Mouse (Mus musculus): Measurements from ENCODE around the gene Ntn5.

The Ntn5 gene

GRCm38 (mm10) chr7:45713881-45714520 lies 30.2 kb downstream of the Ntn5 start:
- peak; percentile 50 for DNase-seq

- peak; percentile 85 for DNase-seq
Observed at GRCm38 (mm10) chr7:45714630-45715089, 30.8 kb downstream of the Ntn5 start.

- peak; percentile 99 for DNase-seq
Observed at GRCm38 (mm10) chr7:45715090-45715708, 31.4 kb downstream of the Ntn5 start, which contains the start of gene Rpl18. Gene Rpl18, plus strand, starts transcription at chr7:45715457.

- DNase-seq, result peak; percentile 50
Observed at GRCm38 (mm10) chr7:45715741-45716459, 32.1 kb downstream of the Ntn5 start.

GRCm38 (mm10) chr7:45716460-45716857 lies 32.6 kb downstream of the Ntn5 start:
- DNase-seq, result no peak

GRCm38 (mm10) chr7:45716952-45717917 lies 33.4 kb downstream of the Ntn5 start:
- DNase-seq, result no peak

- peak; percentile 97 for DNase-seq
Observed at GRCm38 (mm10) chr7:45717918-45718297, 34.1 kb downstream of the Ntn5 start, which contains the start of gene Sphk2. Gene Sphk2, minus strand, starts transcription at chr7:45718002.

GRCm38 (mm10) chr7:45718331-45718730 lies 34.5 kb downstream of the Ntn5 start:
- DNase-seq, result no peak

- no peak for DNase-seq
Observed at GRCm38 (mm10) chr7:45719180-45719579, 35.4 kb downstream of the Ntn5 start.

GRCm38 (mm10) chr7:45719738-45720412 lies 36.1 kb downstream of the Ntn5 start:
- no peak for DNase-seq

- DNase-seq, result no peak
Observed at GRCm38 (mm10) chr7:45720413-45721233, 36.8 kb downstream of the Ntn5 start, which contains the start of gene Fam83e. Gene Fam83e, plus strand, starts transcription at chr7:45721212.

- DNase-seq, result no peak
Observed at GRCm38 (mm10) chr7:45721234-45721571, 37.4 kb downstream of the Ntn5 start.

GRCm38 (mm10) chr7:45721642-45722347 lies 38.0 kb downstream of the Ntn5 start:
- DNase-seq, result no peak

- DNase-seq, result no peak
Observed at GRCm38 (mm10) chr7:45722348-45722713, 38.5 kb downstream of the Ntn5 start.

- DNase-seq, result no peak
Observed at GRCm38 (mm10) chr7:45723301-45723700, 39.5 kb downstream of the Ntn5 start.

- no peak for DNase-seq
Observed at GRCm38 (mm10) chr7:45723781-45724180, 40.0 kb downstream of the Ntn5 start.

GRCm38 (mm10) chr7:45725151-45725550 lies 41.3 kb downstream of the Ntn5 start:
- no peak for DNase-seq

GRCm38 (mm10) chr7:45725713-45726112 lies 41.9 kb downstream of the Ntn5 start, which contains the start of gene Spaca4:
Gene Spaca4, minus strand, starts transcription at chr7:45725813.
- DNase-seq, result no peak

- DNase-seq, result no peak
Observed at GRCm38 (mm10) chr7:45726419-45726818, 42.6 kb downstream of the Ntn5 start.

GRCm38 (mm10) chr7:45727625-45728024 lies 43.8 kb downstream of the Ntn5 start:
- no peak for DNase-seq
